Mouse (Mus musculus) limb, embryonic 14.5 days (tissue): ENCODE measurements around the gene Il17ra. TPM values are rescaled to one million over a fixed set of nuclear protein-coding genes. Genes with fewer than 3 reads are reported as not detected.

Experiments used
- ATAC-seq: fragments of 200-750 bp; cut with Nextera tagmentation; 2 replicates; pipeline ENCODE4 v1.8.0; 2017; ENCODE audit warnings: low read depth, moderate number of reproducible peaks, moderate TSS enrichment; ENCODE audit not compliant: low FRiP score
- DNase-seq: peaks from one replicate; pipeline ENCODE4 v3.0.0-alpha.2; 2015; ENCODE audit warnings: low spot score
- H3K27ac ChIP-seq: fragments of 300-500 bp; sonication (generic); replicated peaks from 2 replicates; pipeline ENCODE4 v1.5.1; 2014; ENCODE audit warnings: low read depth, mild to moderate bottlenecking, low read length, moderate library complexity, mixed read lengths
- H3K27me3 ChIP-seq: fragments of 300-500 bp; sonication (generic); 2 replicates; pipeline ENCODE4 v1.6.1; 2014; ENCODE audit warnings: low read length, mixed read lengths; ENCODE audit not compliant: control insufficient read depth, insufficient read depth
- H3K36me3 ChIP-seq: fragments of 300-500 bp; sonication (generic); 2 replicates; pipeline ENCODE4 v1.6.1; 2014; ENCODE audit warnings: mild to moderate bottlenecking, low read length, moderate library complexity, mixed read lengths; ENCODE audit not compliant: control insufficient read depth, insufficient read depth
- H3K4me1 ChIP-seq: fragments of 300-500 bp; sonication (generic); 2 replicates; pipeline ENCODE4 v1.6.1; 2014; ENCODE audit warnings: antibody characterized with exemption, low read length, mixed read lengths; ENCODE audit not compliant: control insufficient read depth, insufficient read depth
- H3K4me2 ChIP-seq: fragments of 300-500 bp; sonication (generic); replicated peaks from 2 replicates; pipeline ENCODE4 v1.6.1; 2014; ENCODE audit warnings: low read depth, mild to moderate bottlenecking, low read length, moderate library complexity; ENCODE audit not compliant: severe bottlenecking
- H3K4me3 ChIP-seq: fragments of 300-500 bp; sonication (generic); replicated peaks from 2 replicates; pipeline ENCODE4 v1.5.1; 2014; ENCODE audit warnings: low read length
- H3K9ac ChIP-seq: fragments of 300-500 bp; sonication (generic); 2 replicates; pipeline ENCODE4 v1.6.1; 2014; ENCODE audit warnings: mild to moderate bottlenecking, low read depth, low read length, moderate library complexity; ENCODE audit not compliant: severe bottlenecking
- H3K9me3 ChIP-seq: fragments of 300-500 bp; sonication (generic); 2 replicates; pipeline ENCODE4 v1.6.1; 2016; ENCODE audit warnings: low read length; ENCODE audit not compliant: control insufficient read depth
- POLR2A ChIP-seq: fragments of 200-500 bp; IDR thresholded peaks from 2 replicates; pipeline ENCODE4 v1.8.0; 2012; ENCODE audit warnings: inconsistent platforms, mild to moderate bottlenecking, moderate library complexity, borderline replicate concordance; ENCODE audit not compliant: insufficient read depth, insufficient read length; ENCODE audit errors: extremely low read depth
- WGBS: fragments of 180-500 bp; shearing (Covaris S2); extraction: QIAGEN DNeasy Blood & Tissue Kit; methylation state at CpG from one replicate; pipeline ENCODE4 v1.1.7; 2014; 5-methylcytosine and 5-hydroxymethylcytosine counted together
- polyA plus RNA-seq, 2 experiments: library from polyadenylated mRNA; depleted of rRNA in 1 of 2; stranded (reverse) in 1 of 2; unstranded in 1 of 2; fragments of >200 nt; fragmentation: Nextera tagmentation in 1 of 2; extraction: Ambion mirVana in 1 of 2; gene quantifications; 2 replicates each; pipeline versions ENCODE4 v1.2.1 to v1.2.3; 2012 to 2014

Il17ra gene
- polyA plus RNA-seq, 2 experiments: 3.1 to 6.0 TPM

- Histone ChIP-seq H3K4me2 (no peak overlapping the region), H3K36me3 (peaks cover 6% of the 10 kb centered on the region)
- WGBS: 87% methylated on average over 5 of the region's 5 CpGs
Measured at GRCm38 (mm10) chr6:120480361-120480760, 17.3 kb downstream of the Il17ra start.

GRCm38 (mm10) chr6:120481538-120481937, 18.5 kb downstream of the Il17ra start:
- no peak overlapping the region for H3K27ac ChIP-seq
- H3K4me1 ChIP-seq: no peaks in the 10 kb centered on the region; the same call in 1 of the 2 replicates
- H3K4me3 ChIP-seq: no peak overlapping the region
- H3K9ac ChIP-seq: no peak overlapping the region
- DNase-seq (no peak), ATAC-seq (no peak)
- TF ChIP-seq POLR2A: no peak
- peaks cover 6% of the 10 kb centered on the region for H3K36me3 ChIP-seq
- H3K27me3 ChIP-seq: no peaks in the 10 kb centered on the region
- WGBS: 90% methylated on average over 6 of the region's 6 CpGs
- no peak overlapping the region for H3K4me2 ChIP-seq
- no peaks in the 10 kb centered on the region for H3K9me3 ChIP-seq

More at GRCm38 (mm10) chr6:120480361-120480760, 17.3 kb downstream of the Il17ra start:
- Histone ChIP-seq H3K4me3 (no peak overlapping the region), H3K4me1 (no peaks in the 10 kb centered on the region; the same call in 1 of the 2 replicates), H3K9ac (no peak overlapping the region), H3K9me3 (no peaks in the 10 kb centered on the region), H3K27ac (no peak overlapping the region), H3K27me3 (no peaks in the 10 kb centered on the region)
- DNase-seq: no peak
- ATAC-seq: no peak
- TF ChIP-seq POLR2A: no peak

GRCm38 (mm10) chr6:120482021-120482420, 19.0 kb downstream of the Il17ra start:
- Histone ChIP-seq H3K9me3 (no peaks in the 10 kb centered on the region), H3K9ac (no peak overlapping the region), H3K36me3 (peaks cover 6% of the 10 kb centered on the region), H3K4me1 (no peaks in the 10 kb centered on the region; the same call in 1 of the 2 replicates), H3K4me3 (no peak overlapping the region), H3K27me3 (no peaks in the 10 kb centered on the region), H3K27ac (no peak overlapping the region), H3K4me2 (no peak overlapping the region)
- TF ChIP-seq POLR2A: no peak
- WGBS: 97% methylated on average over 13 of the region's 14 CpGs
- ATAC-seq (no peak), DNase-seq (no peak)

- H3K9me3 ChIP-seq: no peaks in the 10 kb centered on the region
- TF ChIP-seq POLR2A: no peak
- WGBS: 39% methylated on average over 6 of the region's 6 CpGs
- no peak overlapping the region for H3K27ac ChIP-seq
- H3K4me1 ChIP-seq: no peaks in the 10 kb centered on the region; the same call in 1 of the 2 replicates
- no peaks in the 10 kb centered on the region for H3K27me3 ChIP-seq
- DNase-seq (no peak), ATAC-seq (no peak)
- no peak overlapping the region for H3K4me2 ChIP-seq
- peaks cover 6% of the 10 kb centered on the region for H3K36me3 ChIP-seq
- no peak overlapping the region for H3K4me3 ChIP-seq
- no peak overlapping the region for H3K9ac ChIP-seq
Measured at GRCm38 (mm10) chr6:120482756-120483155, 19.7 kb downstream of the Il17ra start.

GRCm38 (mm10) chr6:120483211-120483626, 20.2 kb downstream of the Il17ra start:
- ATAC-seq (no peak), DNase-seq (peak; percentile 54)
- H3K9ac ChIP-seq: no peak overlapping the region
- no peak overlapping the region for H3K27ac ChIP-seq
- 31% methylated on average over 8 of the region's 8 CpGs for WGBS
- no peak overlapping the region for H3K4me3 ChIP-seq
- peaks cover 6% of the 10 kb centered on the region for H3K36me3 ChIP-seq
- no peaks in the 10 kb centered on the region; the same call in 1 of the 2 replicates for H3K4me1 ChIP-seq
- H3K27me3 ChIP-seq: no peaks in the 10 kb centered on the region
- no peak for TF ChIP-seq POLR2A
- H3K4me2 ChIP-seq: no peak overlapping the region
- no peaks in the 10 kb centered on the region for H3K9me3 ChIP-seq
